Mouse (Mus musculus) C2C12 (cell line): ENCODE results near the gene Megf6.

Experiments used
- CEBPB ChIP-seq: IDR thresholded peaks from one replicate; pipeline ENCODE4 v1.6.1; 2011; ENCODE audit warnings: low read depth, mild to moderate bottlenecking, control low read depth, moderate library complexity
- CTCF ChIP-seq: IDR thresholded peaks from one replicate; pipeline ENCODE4 v1.5.1; 2011; ENCODE audit not compliant: control insufficient read depth, insufficient read depth, insufficient read length

GRCm38 (mm10) chr4:154262071-154262470 lies 91.5 kb downstream of the Megf6 start:
- TF ChIP-seq CTCF (no peak), CEBPB (no peak)
